Mouse (Mus musculus): ENCODE measurements around the gene Sp8. TPM values are rescaled to one million over a fixed set of nuclear protein-coding genes. Genes with fewer than 3 reads are reported as not detected.
A peak's percentile ranks its signal among the peaks of the same experiment; 100 is the strongest.

Sp8 gene
- polyA plus RNA-seq, 1 experiment from 2014 or later, result 2.9 TPM

DNA sequence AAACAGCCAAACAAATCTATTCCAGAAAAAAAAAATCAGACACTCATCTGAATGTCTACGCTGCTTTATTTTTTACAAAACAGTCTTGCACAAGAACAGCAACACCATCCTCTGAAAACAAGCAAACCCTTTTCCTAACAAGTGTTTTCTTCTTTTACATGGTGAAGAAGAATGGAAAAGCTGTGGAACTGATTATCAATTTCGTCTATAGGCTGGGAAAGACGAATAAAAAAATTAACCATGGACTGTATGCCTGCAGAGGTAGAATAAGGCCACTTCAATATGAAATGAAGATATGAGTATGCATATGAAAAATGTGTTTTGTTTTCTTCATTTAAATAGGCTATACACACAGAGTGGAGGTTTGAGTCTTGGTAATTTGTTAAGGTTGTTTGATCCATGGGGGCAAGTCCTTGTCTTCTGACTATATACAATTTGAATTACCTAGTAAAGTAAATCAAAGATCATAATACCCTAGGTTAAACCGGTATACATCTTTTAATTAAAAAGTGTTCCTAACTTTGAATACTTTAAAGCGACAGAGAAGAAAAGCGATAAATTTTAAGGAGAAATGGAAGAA lies 4.1 kb upstream of the Sp8 start:
- ATAC-seq (ENCODE audit: low FRiP score, low read depth), result no peak
- no peak overlapping the region for H3K4me2 ChIP-seq (replicated peaks)
- WGBS, result 15% methylated on average over 6 of the region's 6 CpGs
- no peaks in the 10 kb centered on the region for H3K36me3 ChIP-seq
- peaks cover 91% of the 10 kb centered on the region for H3K27me3 ChIP-seq
- no peak overlapping the region for H3K27ac ChIP-seq
- no peaks in the 10 kb centered on the region for H3K9me3 ChIP-seq
- peaks cover 18% of the 10 kb centered on the region for H3K4me1 ChIP-seq
- no peak overlapping the region for H3K4me3 ChIP-seq
- H3K9ac ChIP-seq, result no peak overlapping the region

DNA sequence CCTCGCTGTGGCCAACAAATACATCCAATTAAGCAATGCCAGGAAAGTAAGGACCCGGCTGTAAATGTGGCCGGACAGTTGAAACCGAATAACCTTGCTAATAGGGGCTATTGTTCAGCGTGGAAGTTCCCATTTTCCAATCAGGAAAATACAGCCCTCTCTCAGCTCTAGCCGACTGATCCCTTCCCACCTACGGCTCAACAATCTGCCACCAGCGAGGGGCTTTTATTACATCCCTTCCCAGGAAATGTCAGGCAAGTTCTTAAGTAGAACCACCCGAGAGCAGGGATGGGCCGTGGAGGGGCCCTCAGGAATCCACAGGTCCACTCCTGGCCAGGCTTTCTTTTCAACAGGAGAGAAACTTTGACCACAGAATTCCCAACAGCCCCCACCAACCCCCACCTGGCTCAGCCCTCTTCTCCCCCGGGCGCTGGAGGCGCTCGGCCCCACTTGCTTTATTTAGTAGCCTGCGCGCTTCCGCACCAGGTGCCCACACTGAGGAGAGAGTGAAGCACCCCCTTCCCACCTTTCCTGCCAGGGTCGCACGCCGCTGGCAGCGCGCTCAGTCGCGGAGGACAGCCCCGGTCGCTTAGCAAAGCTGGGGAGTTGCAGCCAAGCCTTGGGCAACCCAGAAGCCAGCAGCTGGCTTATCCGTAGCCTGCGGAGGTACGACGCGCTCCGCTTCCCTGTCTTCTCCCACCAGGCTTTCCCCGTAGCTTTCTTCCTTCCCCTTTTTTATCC lies 3.3 kb upstream of the Sp8 start:
- Histone ChIP-seq H3K27ac (no peak overlapping the region), H3K4me2 (replicated peaks) (peak overlapping the region; percentile 57), H3K36me3 (no peaks in the 10 kb centered on the region), H3K4me3 (peak overlapping the region; percentile 27), H3K4me1 (peaks cover 17% of the 10 kb centered on the region), H3K9ac (no peak overlapping the region), H3K9me3 (no peaks in the 10 kb centered on the region), H3K27me3 (peaks cover 91% of the 10 kb centered on the region)
- WGBS, result 1% methylated on average over 33 of the region's 33 CpGs
- no peak for ATAC-seq (ENCODE audit: low FRiP score, low read depth)

DNA sequence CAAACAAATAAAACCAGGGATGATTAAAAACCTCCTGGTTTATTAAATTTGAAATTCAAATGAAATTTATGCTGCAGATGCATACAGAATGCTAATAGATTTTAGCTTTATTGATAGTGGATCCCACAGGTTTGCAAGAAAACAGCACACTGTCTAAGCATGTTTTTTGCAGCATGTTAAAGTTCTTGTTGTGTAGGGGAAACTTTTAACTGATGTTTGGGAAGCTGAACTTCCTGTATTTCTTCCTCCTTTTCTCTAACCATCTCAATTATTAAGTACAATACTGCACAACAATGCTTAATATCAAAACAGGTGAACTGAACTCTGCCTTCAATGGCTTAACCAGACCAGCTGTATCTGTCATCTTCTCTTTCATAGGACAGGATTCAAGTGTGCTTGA lies 2.0 kb upstream of the Sp8 start:
- H3K4me1 ChIP-seq, result peaks cover 29% of the 10 kb centered on the region
- no peaks in the 10 kb centered on the region for H3K9me3 ChIP-seq
- no peak overlapping the region for H3K27ac ChIP-seq
- H3K4me3 ChIP-seq, result no peak overlapping the region
- no peaks in the 10 kb centered on the region for H3K36me3 ChIP-seq
- H3K9ac ChIP-seq, result no peak overlapping the region
- no peak for ATAC-seq (ENCODE audit: low FRiP score, low read depth)
- no peak overlapping the region for H3K4me2 ChIP-seq (replicated peaks)
- H3K27me3 ChIP-seq, result peaks cover 91% of the 10 kb centered on the region

DNA sequence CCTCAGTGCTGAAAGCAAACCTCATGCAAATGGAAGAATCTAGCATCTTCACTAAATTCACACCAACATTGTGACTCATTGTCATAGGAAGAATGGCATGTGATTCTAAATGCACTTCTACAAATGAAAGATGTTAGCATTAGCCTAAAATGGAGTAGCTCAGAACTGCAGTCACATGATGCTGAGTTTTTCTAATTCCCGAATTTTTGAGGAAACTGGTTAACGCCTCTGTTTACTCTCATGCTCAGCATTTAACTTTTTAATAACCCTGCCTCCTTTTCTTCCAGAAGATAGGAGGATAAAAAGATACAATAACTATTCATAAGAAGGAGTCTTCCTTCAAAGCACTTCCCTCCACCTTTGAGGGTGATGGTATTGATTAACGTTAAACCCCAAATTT lies 1.3 kb upstream of the Sp8 start:
- no peaks in the 10 kb centered on the region for H3K9me3 ChIP-seq
- no peak overlapping the region for H3K4me3 ChIP-seq
- H3K4me2 ChIP-seq (replicated peaks), result no peak overlapping the region
- peaks cover 91% of the 10 kb centered on the region for H3K27me3 ChIP-seq
- H3K4me1 ChIP-seq, result peaks cover 35% of the 10 kb centered on the region
- H3K27ac ChIP-seq, result no peak overlapping the region
- 8% methylated on average over 3 of the region's 3 CpGs for WGBS
- no peak overlapping the region for H3K9ac ChIP-seq
- no peak for ATAC-seq (ENCODE audit: low FRiP score, low read depth)
- H3K36me3 ChIP-seq, result no peaks in the 10 kb centered on the region

DNA sequence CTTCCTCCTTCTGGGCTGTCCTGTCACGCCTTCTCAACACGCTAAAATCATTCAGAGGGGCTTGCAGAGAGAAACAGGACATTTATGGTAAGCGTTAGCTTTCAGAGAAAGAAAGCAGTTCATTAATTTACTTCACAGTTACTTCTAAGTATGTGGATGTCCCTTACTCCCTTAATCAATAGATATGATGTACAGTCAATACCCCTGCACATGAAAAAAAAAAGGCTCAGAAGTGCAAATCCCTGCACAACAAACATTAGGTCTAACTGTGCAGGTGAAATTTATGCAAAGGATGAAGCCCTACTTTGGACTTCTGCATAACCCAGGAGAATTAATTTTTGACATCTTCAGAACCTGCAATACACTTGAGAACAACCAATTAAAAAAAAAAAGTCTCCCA lies 778 bp upstream of the Sp8 start:
- H3K27me3 ChIP-seq, result peaks cover 91% of the 10 kb centered on the region
- H3K4me3 ChIP-seq, result no peak overlapping the region
- no peak for ATAC-seq (ENCODE audit: low FRiP score, low read depth)
- WGBS, result 4% methylated on average over 3 of the region's 3 CpGs
- no peak overlapping the region for H3K9ac ChIP-seq
- no peak overlapping the region for H3K4me2 ChIP-seq (replicated peaks)
- no peaks in the 10 kb centered on the region for H3K36me3 ChIP-seq
- no peaks in the 10 kb centered on the region for H3K9me3 ChIP-seq
- H3K4me1 ChIP-seq, result peaks cover 35% of the 10 kb centered on the region
- no peak overlapping the region for H3K27ac ChIP-seq

DNA sequence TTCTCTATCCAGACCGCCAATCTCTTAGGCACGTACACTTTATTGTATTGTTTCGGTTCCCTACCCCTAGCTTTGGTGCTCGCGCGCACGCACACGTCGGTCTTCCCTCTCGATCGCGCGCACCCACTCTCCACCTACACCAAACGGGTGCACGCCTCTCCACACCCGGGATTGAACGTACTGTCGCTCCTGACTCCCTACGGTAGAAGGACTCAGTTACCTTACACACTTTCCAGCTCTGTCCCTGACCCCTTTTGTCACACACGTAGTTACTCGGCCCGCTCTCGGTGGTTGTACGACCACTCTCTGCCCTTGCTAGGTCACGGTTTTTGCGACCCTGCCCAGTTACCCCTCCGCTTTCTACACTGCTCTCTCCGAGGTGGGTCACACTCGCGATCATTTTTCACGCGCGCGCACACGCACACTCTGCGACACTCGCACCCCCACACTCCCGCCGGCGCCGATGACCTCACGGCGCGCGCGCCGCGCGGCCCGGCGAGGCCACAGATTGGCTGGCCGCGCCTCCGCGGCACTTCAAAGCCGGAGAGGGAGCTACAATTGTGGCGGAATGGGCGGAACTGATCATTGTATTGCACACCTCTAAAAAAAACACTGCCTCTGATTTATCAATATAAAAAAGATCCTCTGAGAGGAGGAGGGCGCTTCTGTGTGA lies 656 bp downstream of the Sp8 start:
- H3K27ac ChIP-seq, result no peak overlapping the region
- peak overlapping the region; percentile 35; the same call in 1 of the 2 replicates for H3K9ac ChIP-seq
- peak; percentile 3; the same call in 1 of the 2 replicates for ATAC-seq (ENCODE audit: low FRiP score, low read depth)
- peaks cover 86% of the 10 kb centered on the region for H3K27me3 ChIP-seq
- H3K4me3 ChIP-seq, result peak overlapping the region; percentile 47
- H3K4me2 ChIP-seq (replicated peaks), result peak overlapping the region; percentile 72
- no peaks in the 10 kb centered on the region for H3K9me3 ChIP-seq
- peaks cover 35% of the 10 kb centered on the region for H3K4me1 ChIP-seq
- H3K36me3 ChIP-seq, result no peaks in the 10 kb centered on the region
- WGBS, result under 1% methylated on average over 59 of the region's 59 CpGs

DNA sequence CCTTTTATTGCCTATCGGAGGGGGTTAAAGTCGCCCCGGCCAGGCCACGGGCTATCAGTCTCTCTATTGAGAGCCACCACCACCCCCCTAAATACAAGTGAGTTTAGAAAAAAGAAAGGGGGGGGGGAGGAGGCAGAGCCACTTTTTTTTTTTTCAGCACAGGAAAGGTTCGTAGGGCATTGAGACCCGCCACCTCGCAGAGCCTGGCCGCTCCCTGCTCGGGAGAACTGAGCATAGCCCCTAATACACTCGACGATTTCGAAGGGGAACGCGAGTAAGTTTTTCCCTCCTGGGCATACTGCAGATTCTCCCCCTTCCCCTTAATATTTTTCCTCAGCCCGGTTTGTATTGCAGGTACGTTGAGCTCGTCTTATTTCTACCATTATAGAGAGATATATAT lies 1.3 kb downstream of the Sp8 start:
- H3K27me3 ChIP-seq, result peaks cover 91% of the 10 kb centered on the region
- peaks cover 35% of the 10 kb centered on the region for H3K4me1 ChIP-seq
- ATAC-seq (ENCODE audit: low FRiP score, low read depth), result no peak
- no peaks in the 10 kb centered on the region for H3K9me3 ChIP-seq
- WGBS, result 1% methylated on average over 17 of the region's 17 CpGs
- peak overlapping the region; percentile 72 for H3K4me2 ChIP-seq (replicated peaks)
- no peak overlapping the region for H3K27ac ChIP-seq
- H3K36me3 ChIP-seq, result no peaks in the 10 kb centered on the region
- peak overlapping the region; percentile 47 for H3K4me3 ChIP-seq
- no peak overlapping the region for H3K9ac ChIP-seq

DNA sequence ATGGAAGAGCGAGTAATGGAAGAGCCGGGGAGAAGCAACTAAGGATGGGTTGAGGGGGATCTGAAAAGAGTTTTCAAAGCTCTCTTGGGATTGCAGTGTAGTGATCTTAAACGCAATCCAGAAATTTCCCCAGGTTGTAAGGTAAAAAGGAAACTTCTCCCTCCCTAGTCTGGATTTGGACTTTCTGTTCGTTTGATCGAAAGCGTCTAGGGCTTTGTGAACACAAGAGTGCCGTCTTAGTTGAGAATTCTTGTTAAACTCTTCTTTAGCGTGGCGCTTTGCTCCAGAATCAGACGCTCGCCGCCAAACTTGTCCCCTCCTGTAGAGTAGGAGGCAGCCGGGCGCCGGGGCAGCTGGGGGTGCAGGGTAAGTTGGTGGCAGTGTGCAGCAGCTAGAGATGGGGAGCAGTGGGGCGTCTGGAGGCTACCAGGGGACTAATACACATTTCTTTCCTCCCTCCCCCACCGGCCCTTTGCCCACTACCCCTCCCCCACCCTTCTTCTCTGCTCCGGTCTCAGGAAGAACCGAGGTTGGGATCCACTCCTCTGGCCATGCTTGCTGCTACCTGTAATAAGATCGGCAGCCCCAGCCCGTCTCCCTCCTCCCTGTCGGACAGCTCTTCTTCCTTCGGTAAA lies 1.8 kb downstream of the Sp8 start:
- no peaks in the 10 kb centered on the region for H3K9me3 ChIP-seq
- H3K27me3 ChIP-seq, result peaks cover 90% of the 10 kb centered on the region
- H3K4me3 ChIP-seq, result peak overlapping the region; percentile 47
- under 1% methylated on average over 23 of the region's 23 CpGs for WGBS
- H3K27ac ChIP-seq, result no peak overlapping the region
- peak overlapping the region; percentile 31; the same call in 1 of the 2 replicates for H3K9ac ChIP-seq
- H3K36me3 ChIP-seq, result no peaks in the 10 kb centered on the region
- peaks cover 30% of the 10 kb centered on the region for H3K4me1 ChIP-seq
- H3K4me2 ChIP-seq (replicated peaks), result peak overlapping the region; percentile 61
- ATAC-seq (ENCODE audit: low FRiP score, low read depth), result no peak

DNA sequence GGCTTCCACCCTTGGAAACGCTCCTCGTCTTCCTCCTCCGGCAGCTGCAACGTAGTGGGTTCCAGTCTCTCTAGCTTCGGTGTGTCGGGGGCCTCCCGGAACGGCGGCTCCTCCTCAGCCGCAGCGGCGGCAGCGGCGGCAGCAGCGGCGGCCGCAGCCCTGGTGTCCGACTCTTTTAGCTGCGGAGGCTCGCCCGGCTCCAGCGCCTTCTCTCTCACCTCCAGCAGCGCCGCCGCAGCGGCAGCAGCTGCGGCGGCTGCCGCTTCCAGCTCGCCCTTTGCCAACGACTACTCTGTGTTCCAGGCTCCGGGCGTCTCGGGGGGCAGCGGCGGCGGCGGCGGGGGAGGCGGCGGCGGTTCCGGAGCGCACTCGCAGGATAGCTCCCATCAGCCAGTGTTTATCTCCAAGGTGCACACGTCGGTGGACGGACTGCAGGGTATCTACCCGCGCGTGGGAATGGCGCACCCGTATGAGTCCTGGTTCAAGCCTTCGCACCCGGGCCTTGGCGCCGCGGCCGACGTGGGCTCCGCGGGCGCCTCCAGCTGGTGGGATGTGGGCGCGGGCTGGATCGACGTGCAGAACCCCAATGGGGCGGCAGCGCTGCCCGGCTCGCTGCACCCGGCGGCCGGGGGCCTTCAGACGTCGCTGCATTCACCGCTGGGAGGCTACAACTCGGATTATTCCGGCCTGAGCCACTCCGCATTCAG lies 2.5 kb downstream of the Sp8 start:
- Histone ChIP-seq H3K27ac (no peak overlapping the region; the same call in 1 of the 2 replicates), H3K36me3 (no peaks in the 10 kb centered on the region), H3K27me3 (peaks cover 90% of the 10 kb centered on the region), H3K9ac (peak overlapping the region; percentile 31), H3K9me3 (no peaks in the 10 kb centered on the region), H3K4me1 (peaks cover 28% of the 10 kb centered on the region), H3K4me3 (peak overlapping the region; percentile 47), H3K4me2 (replicated peaks) (peak overlapping the region; percentile 61)
- under 1% methylated on average over 80 of the region's 80 CpGs for WGBS
- 0 out of 2 replicates have a peak, but pooled peaks have one; percentile 9 for ATAC-seq (ENCODE audit: low FRiP score, low read depth)

DNA sequence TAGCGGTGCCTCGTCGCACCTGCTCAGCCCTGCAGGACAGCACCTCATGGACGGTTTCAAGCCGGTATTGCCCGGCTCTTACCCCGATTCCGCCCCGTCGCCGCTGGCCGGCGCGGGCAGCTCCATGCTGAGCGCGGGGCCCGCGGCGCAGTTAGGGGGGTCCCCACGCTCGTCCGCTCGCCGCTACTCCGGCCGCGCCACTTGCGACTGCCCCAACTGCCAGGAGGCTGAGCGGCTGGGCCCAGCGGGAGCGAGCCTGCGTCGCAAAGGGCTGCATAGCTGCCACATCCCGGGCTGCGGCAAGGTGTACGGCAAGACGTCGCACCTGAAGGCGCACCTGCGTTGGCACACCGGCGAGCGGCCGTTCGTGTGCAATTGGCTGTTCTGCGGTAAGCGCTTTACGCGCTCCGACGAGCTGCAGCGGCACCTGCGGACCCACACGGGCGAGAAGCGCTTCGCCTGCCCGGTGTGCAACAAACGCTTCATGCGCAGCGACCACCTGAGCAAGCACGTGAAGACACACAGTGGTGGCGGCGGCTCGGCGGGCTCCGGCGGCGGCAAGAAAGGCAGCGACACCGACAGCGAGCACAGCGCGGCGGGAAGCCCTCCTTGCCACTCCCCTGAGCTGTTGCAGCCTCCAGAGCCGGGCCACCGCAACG lies 3.2 kb downstream of the Sp8 start:
- Histone ChIP-seq H3K4me2 (replicated peaks) (peak overlapping the region; percentile 61), H3K4me3 (peak overlapping the region; percentile 47), H3K36me3 (no peaks in the 10 kb centered on the region), H3K27me3 (peaks cover 90% of the 10 kb centered on the region), H3K9ac (peak overlapping the region; percentile 25; the same call in 1 of the 2 replicates), H3K9me3 (no peaks in the 10 kb centered on the region), H3K4me1 (peaks cover 30% of the 10 kb centered on the region), H3K27ac (no peak overlapping the region)
- 0 out of 2 replicates have a peak, but pooled peaks have one; percentile 28 for ATAC-seq (ENCODE audit: low FRiP score, low read depth)
- under 1% methylated on average over 78 of the region's 78 CpGs for WGBS

DNA sequence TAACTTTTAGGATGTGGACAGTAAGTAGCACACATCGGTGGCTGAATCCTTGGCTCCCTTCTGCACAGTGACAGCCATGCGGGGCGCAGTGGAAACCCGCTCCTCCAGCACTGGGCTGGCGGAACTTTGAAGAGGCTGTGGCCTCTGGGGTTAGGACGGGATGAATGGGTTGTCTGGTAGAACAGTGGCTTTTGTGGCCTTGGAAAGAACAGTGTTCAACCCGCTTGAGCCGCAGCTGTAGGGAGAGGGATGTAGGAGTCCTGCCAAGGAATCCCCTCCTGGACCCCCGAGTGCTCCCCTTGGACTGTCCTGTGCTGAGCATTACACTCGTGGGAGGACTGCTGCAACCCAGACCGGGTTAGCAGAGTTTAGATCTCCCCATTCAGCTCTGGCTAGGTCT lies 3.9 kb downstream of the Sp8 start:
- ATAC-seq (ENCODE audit: low FRiP score, low read depth), result no peak
- H3K9ac ChIP-seq, result no peak overlapping the region

More for the DNA sequence above, 3.9 kb downstream of the Sp8 start:
- Histone ChIP-seq H3K27ac (no peak overlapping the region), H3K27me3 (peaks cover 90% of the 10 kb centered on the region), H3K4me2 (replicated peaks) (peak overlapping the region; percentile 61), H3K36me3 (no peaks in the 10 kb centered on the region), H3K9me3 (no peaks in the 10 kb centered on the region), H3K4me1 (peaks cover 35% of the 10 kb centered on the region), H3K4me3 (peak overlapping the region; percentile 47)
- 0% methylated on average over 11 of the region's 11 CpGs for WGBS
